Mouse (Mus musculus): ENCODE measurements at regions not wholly inside any gene's neighbourhood (a gene's known extent, or its start where the extent isn't known, plus 50 kb on each side); places are given as distances from the start of the nearest gene placed in this dataset.

DNA sequence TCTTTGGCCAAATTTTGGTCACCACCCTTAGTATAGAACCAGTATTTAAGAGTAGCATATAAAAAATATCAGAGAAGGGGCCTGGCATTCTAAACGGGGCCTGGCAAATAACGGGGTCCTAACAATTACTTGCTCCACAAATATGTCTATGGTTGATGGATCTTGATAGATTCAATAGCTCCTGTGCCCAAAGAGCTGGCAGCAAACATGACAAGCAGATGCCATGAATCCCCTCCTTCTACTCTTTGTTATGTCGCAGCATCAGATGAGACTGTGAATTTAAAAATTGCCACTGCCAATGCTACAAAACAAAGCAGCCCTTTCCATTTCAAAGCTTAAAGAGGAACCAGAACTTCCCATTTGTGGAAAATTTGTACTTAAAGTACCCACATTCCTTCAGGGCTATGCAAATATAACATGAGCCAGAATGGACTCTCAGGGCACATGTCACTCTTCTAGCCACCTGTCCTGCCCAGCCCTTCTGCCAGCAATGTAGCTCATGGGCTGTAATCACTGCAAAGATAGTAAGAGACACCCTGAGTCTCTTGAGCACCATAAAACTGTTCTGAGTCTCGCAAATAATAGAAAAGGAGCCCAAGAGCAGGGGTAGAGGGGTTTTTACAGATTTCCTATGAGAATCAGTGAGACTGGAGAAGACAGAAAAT lies 342.4 kb upstream of the Kirrel3 start:
- DNase-seq (ENCODE audit: low spot score in 2 of 2), result no peak

DNA sequence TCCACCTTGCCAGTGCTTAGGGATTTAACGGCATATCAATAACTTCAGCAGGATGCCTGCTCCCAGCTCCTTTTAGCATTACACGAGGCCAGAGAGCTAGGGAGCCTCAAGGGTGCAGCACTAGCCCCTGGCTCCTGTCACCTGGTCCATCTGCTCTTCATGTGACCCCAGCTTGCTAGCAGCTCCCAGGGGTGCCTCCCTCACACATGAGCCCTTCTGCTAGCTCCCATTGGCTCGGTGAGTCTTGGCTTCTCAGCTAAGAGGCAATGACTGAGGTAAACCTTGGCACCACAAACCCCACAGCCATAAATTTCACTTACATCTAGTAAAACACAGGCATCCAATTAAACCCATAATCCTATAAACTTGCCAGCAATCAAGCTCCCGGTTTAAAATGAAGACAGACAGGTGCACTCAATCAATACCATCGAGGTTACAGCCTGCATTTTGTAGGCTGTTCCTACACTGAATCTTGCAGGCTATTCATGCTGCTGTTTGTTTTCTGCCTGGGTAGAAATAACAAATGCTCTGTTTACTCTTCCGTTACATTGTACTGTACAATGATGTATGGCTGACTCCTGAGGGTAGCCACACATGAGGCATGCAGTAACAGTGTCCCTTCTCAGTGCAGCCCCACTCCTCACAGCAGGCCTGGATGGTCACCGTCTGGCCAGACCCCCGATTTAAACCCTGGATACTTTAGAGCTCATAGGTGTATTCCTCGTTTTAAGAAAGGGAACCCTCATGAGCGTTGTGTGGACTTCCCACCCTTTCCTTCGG lies 330.3 kb upstream of the Kirrel3 start:
- DNase-seq (ENCODE audit: low spot score in 2 of 2), result no peak

DNA sequence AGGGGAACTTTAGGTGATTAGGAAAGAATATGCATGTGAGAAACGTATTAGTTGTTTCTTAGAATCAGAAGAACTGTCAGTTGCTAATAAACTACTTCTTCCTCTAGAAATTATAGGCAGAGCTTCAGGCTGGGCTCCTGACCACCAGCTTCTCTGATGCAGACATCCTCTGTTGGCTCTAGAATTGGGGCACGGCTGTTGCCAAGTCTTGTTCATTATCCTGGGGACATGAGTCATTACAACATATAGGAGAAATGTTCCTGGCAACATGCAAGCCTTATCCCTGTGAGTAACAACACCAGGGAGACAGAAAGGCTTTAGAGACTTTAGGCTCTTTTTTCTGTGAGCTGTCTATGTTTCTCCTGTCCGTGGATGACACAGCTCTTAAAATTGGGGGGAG lies 329.1 kb upstream of the Kirrel3 start:
- peak; percentile 44 to 64 for DNase-seq (ENCODE audit: low spot score in 2 of 2)

DNA sequence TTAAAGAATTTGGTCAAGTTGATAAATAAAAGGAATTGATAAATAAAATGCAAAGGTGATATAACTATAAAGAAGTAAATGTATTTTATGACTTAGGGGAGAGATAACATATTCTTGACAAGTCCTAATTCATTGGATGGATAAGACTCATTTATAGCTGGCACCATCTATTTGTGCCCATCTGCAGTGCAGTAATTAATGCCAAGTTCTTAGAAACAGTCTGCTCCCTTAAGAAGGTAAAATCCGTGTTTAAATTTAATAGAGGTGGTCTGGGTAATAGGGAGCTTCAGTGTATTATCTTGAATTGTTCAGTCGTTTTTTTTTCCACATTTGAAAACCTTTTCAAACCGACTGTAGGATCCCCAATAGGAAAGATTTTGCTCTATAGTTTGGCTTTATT lies 324.6 kb upstream of the Kirrel3 start:
- no peak for DNase-seq (ENCODE audit: low spot score in 2 of 2)

DNA sequence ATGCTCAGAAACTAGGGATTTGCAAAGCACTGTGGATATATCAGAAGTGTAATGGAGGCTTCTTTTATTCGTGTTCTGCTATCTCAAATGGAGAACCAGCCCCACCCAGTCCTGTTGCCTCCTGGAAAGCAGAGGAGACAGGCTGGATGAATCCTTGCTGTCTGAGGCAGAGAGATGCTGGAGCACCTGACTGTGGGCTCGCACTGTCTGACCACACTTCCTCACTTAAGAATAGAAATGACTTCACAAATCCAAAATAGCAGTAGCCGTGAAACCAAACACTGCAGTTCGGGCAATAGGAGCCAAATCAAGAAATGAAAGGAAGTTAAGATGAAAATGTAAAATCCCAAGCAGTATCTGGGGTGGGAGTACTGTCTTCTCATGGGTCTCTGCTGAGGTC lies 299.4 kb upstream of the Kirrel3 start:
- peak in 1 of 2 experiments; percentile 23 for DNase-seq (ENCODE audit: low spot score in 2 of 2)

DNA sequence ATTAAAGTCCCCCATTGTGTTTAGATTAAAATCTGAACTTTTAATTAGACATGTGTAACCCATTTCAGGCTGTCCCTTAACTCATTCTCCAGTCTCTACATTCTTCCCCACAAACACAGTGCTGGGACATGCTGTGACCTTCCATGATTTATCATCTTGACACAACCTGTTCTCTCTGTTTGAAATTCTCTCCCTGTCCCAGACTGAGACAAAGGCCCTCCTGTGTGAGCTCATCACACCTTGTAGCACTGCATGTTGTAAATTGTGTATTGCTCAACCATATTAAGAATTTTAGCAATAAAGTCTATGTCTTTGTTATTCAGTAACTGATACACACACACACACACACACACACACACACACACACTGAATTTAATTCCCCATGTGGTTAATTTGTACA lies 293.2 kb upstream of the Kirrel3 start:
- no peak for DNase-seq (ENCODE audit: low spot score in 2 of 2)

DNA sequence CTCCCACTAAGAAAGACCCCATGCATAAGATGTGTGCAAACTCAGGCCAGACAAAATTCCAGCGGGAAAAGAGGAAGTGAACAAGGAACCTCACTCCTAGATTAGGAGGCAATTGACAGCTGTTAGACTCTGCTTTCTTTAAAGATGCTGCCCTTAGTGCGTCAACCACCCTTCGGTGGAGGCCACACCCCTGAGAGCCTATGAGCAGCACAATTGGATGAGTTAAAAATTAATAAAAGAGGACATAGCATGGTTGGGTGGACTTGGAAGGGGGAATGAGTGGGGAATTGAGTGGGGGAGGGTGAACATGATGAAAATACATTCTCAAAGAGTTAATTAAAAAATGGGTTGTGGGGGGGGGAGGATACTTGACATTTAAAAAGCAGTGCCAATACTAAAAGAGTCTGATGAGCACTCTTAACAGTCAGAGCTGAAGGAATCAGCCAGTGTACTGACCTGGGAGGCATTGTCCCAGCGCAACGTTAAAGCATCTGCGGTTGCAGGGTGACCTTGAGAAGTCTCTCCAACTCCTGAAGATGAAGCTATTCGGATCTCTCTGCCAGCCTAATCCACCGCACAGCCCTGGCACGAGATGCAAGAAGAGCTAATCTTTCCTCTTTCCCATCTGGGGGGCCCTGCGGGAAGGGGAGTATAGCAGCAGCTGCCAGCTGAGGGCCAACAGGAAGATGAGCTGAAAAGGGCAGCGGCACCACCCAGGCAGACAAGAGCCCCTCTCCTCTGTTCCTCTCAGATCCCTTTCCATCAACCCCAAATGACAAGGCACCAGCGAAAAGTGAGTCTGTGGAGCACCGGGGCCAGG lies 283.4 kb upstream of the Kirrel3 start:
- DNase-seq (ENCODE audit: low spot score in 2 of 2), result no peak

DNA sequence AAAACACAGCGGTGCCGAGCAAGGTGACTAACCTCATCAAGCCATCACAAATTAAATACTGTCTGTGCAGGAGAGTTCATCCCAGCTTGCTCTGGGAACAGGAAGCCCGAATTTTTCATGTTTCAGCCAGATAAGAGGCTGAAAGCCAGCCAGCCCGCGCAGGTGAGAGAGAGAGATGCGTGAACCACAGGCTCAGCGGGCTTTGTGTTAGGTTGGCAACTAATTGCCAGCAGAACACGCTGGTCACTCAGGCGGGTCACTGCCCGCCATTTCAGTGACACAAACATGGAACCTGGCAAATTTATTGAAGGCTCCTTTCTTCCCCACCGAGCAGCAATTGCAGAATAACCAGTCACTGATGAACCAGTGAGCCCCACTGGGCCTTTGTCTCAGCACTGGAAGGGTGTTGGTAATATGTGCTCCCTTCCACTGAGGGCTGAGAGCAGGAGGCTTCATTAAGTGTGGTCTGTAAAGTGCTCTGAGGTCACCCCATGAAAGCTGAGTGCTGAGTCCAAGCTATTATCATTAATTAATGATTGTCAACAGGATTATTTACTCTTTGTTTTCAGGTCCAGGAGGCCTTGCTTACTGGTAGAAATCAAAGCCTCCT lies 282.6 kb upstream of the Kirrel3 start:
- DNase-seq (ENCODE audit: low spot score in 2 of 2), result no peak

DNA sequence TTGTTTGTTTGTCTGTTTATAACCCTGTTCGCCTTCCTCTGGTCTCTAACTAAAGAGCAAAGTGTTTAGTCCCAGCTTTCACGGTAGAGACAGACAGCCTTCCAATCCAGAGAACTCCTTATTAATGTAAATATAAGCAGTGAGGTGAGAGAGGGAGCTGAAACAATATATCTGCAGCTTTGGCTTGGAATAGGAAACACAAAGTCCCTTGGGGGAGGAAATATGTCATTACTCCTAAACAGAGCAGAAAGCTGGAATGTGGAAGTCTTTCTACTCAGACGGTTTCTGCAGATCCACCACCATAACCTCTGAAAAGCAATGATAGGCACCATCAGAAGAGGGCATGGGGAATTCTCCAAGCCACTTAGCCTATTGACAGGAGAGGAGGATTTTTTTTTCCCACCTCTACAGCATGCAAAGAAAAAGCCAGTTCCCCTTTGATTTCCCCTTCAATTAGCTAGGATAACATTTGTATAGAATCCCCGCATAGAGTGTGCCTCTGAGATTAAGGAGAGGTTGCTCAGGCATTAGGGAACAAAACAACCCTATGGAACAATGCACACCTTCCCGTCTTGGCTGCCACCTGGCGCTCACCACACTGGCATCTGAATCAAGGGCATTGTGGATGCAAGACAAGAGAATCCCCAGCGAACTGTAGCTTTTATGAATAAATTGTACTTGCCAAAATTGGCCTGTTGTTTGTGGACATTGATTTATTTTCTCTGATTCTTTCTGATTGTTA lies 281.9 kb upstream of the Kirrel3 start:
- DNase-seq (ENCODE audit: low spot score in 2 of 2), result no peak

DNA sequence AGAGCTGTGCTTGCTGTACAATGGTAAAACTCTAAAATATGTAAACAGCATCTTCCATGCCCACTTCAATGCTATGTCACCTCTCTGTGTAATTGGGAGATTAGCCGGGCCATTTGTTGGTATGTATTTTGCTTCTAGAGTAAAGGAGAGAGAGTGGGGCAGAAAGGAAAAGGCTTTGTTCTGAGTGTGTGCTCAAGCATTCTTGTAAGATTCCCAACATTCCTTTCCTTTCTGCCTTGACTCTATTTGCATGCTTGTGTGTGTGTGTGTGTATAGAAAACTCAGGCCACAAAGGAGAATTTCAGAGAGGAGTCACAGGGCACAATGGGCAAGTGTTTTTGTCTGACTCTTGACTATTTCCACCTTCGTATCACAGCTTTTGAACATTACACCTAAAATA lies 281.2 kb upstream of the Kirrel3 start:
- DNase-seq (ENCODE audit: low spot score in 2 of 2), result no peak

DNA sequence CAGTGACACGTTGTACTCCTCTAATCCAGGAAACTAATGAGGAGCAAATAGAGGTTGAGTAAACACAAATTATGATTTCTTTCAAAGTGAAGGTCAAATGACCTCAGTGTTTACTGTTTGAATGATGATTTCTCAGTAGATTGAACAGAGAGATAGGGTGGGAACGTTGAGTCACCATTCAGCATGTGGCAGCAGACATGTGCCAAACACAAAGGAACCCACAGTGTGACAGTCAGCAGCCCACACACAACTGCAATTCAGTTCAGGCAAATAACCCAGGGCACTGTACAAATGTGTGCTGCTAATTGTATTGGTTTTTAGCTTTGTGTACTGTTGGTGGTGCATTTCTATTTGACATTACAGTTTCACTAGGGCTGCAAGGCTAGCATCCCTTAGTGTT lies 254.1 kb upstream of the Kirrel3 start:
- DNase-seq (ENCODE audit: low spot score in 2 of 2), result peak in 1 of 2 experiments; percentile 2

DNA sequence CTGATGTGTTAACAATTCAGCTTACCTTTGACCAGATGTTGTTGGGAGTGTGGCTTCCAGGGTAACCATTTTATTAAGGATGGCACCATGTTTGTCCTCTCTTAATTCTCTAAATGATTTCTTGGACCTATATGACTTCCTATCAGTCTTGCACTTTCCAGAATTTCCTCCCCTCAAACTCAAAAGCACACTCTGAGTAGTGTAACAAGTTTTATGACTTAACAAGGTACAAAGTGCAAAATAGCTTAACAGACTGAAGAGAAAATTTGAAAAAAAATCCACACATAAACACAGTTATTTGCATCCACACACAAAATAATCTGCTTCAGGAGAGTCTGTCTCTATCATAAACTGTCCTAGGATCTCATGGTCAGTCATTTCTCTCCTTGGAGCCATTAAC lies 251.0 kb upstream of the Kirrel3 start:
- no peak for DNase-seq (ENCODE audit: low spot score in 2 of 2)

DNA sequence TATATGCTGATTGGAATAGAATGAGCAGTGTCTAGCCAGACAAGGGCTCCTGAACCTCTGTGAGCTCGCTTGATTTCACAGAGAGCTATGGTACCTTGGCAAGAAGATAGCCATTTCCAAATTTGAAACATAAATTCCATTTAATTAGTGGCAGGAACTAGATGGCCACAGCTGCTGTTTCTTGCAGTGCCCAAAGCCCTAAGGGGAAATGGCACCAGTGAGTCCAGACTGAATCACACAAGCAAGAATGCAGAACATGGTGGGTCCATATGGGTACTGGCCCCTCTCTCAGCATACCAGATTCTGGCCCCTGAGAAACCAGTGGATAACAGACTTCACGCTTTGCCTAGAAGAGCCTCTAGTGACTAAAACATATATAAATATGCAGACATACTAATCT lies 246.2 kb upstream of the Kirrel3 start:
- DNase-seq (ENCODE audit: low spot score in 2 of 2), result no peak

DNA sequence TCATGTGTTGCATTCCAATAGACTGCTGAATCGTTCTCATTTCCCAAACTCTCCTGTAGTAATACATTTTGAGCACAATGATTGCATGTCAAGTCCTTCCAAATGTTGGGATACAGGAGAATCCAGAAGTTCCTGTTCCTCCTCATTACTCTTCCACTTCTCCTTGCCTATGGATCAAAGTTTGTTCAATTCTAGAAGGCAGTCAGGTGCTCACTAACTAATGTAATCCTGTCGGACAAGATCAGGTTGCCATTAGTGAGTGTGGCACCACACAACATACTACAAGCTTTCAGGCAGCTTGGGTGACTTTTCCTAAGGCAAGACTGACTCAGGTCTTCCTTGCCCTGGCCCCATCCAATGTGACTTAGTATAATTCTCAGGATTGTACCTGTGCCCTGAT lies 242.0 kb upstream of the Kirrel3 start:
- no peak for DNase-seq (ENCODE audit: low spot score in 2 of 2)

DNA sequence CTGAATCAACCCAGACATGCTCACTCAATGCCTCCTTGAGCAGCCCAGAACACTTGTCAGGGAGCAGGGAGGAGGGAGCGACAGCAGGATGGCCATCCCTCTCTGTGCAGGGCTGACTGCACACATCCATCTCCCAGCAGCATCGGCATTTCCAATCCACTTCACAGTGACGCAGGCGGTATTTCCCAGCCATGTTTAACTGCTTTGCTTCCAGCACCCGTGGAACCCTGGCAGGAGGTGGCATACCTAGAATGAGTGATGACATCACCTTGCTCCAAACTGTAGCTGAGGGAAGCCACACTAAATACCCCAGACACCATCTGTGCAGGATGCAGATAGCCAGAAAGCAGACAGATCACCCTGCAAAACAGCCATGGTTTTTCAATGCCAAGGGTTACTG lies 241.1 kb upstream of the Kirrel3 start:
- DNase-seq (ENCODE audit: low spot score in 2 of 2), result peak in 1 of 2 experiments; percentile 8

DNA sequence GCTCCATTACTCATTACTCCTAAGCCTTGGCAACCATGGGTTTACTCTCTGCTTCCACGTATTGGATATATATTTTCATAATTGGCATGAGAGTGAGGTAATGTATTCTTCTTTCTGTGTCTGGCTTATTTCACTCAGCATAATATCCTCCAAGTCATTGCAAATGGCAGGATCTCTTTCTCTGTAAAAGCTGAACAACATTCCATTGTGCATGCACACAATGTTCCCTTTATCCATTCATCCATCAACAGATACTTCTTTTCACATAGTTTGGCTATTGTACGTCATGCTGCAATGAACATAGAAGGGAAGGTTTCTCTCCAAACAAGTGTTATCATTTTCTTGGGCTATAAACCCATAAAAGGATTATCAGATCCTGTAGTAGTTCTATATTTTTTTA lies 232.9 kb upstream of the Kirrel3 start:
- DNase-seq (ENCODE audit: low spot score in 2 of 2), result no peak

DNA sequence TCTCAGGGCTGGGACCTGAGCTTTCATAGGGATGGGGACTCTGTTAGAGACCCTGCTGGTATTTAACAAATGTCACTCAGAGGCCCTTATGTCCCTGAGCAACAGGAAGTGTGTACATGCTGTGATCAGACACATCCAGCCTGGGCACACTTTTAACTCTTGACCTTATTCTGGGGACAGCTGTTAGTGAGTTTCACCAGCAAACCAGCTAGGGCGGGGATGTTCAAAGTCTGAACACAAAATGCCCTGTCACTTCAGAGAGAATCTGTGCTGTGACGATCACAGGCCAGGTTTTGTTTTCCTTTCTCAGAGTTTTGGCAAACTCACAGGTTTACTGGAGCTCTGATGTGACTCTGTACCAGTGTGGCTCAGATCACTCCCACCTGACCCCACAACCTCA lies 227.2 kb upstream of the Kirrel3 start:
- DNase-seq (ENCODE audit: low spot score in 2 of 2), result no peak

DNA sequence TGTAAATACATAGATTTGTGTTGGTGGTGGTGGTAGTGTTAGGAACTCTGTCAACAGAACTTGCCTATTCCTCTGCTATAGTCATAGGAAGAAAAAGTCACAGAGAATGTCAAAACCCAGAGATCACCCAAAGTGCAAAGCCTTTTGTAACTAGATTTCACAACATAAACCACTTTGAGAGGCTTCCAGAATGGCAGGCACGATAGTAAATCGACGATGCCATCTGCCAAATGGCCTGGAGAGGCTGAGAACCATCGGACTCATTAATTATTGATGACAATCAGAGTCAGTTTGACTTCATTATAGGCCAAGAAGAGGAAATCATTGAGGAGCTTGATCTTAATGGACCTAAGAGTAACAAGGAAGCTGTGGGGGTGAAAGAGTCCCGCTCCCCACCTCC lies 207.6 kb upstream of the Kirrel3 start:
- DNase-seq (ENCODE audit: low spot score in 2 of 2), result no peak

DNA sequence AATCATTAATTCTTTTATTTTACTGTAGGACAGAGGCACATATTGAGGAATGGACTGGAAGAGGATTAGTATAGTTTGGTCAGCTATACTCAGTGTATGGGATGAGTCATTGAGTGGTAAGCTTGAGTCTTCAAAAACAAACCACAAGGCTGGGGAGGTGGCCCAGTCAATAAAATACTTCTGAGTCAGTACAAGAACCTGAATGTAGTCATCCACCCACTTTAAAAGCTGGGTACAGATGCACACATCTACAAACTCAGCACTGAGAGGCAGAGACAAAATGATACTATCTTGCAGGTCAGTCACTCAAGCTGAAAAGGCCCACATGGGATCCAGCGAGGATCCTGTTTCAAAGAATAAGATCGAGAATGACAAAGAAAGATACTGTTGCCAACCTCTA lies 206.3 kb upstream of the Kirrel3 start:
- DNase-seq (ENCODE audit: low spot score in 2 of 2), result no peak

DNA sequence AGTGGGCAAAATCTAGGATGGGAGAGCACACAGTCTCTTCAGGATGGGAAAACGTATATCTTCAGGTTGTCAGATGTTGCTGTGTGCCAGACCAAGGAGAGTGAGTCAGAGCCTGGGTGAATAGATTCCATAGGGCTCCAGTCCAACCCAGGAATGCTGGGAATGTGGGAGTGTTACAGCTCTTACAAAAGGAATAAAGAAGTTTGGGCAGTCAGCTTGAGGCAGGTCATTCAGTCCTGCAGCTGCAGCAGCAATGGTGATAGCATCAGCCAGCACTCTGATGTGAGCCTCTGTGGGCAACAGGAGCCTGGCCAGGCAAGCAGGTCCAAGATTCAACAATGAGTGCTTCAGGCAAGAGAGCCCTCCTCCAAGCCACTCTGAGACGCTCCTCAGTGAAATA lies 205.8 kb upstream of the Kirrel3 start:
- DNase-seq (ENCODE audit: low spot score in 2 of 2), result peak; percentile 23 to 28

Measured in frontal cortex, postnatal 36 days (tissue).